Mouse (Mus musculus): Measurements from ENCODE around the gene Pdk2. TPM values are rescaled to one million over a fixed set of nuclear protein-coding genes. Genes with fewer than 3 reads are reported as not detected.

The Pdk2 gene
- polyA plus RNA-seq, 1 experiment from 2014 or later, result 46.5 TPM

- no peak overlapping the region for H3K9ac ChIP-seq (ENCODE audit: low read depth, low read length)
- no peak overlapping the region for H3K4me3 ChIP-seq (ENCODE audit: low read length)
- peaks cover 51% of the 10 kb centered on the region for H3K4me1 ChIP-seq (ENCODE audit: control insufficient read depth, insufficient read depth, low read length)
- H3K9me3 ChIP-seq (ENCODE audit: control insufficient read depth, low read length), result no peaks in the 10 kb centered on the region
- no peak for ATAC-seq (ENCODE audit: low FRiP score, low TSS enrichment)
- no peaks in the 10 kb centered on the region for H3K27me3 ChIP-seq (ENCODE audit: control insufficient read depth, insufficient read depth, low read length)
- WGBS, result 83% methylated on average over 7 of the region's 7 CpGs
- H3K36me3 ChIP-seq (ENCODE audit: control insufficient read depth, insufficient read depth, low read length), result no peaks in the 10 kb centered on the region
- no peak overlapping the region for H3K27ac ChIP-seq (ENCODE audit: low read depth, low read length)
- no peak overlapping the region for H3K4me2 ChIP-seq (replicated peaks; ENCODE audit: low read depth, low read length)
Observed at GRCm38 (mm10) chr11:95082896-95083295, 41.7 kb upstream of the Pdk2 start.

GRCm38 (mm10) chr11:95080783-95081182 is 39.6 kb upstream of the Pdk2 start:
- Histone ChIP-seq H3K4me2 (replicated peaks; ENCODE audit: low read depth, low read length) (0 out of 2 replicates have a peak overlapping the region, but pooled peaks have one; percentile 5), H3K36me3 (ENCODE audit: control insufficient read depth, insufficient read depth, low read length) (no peaks in the 10 kb centered on the region), H3K27me3 (ENCODE audit: control insufficient read depth, insufficient read depth, low read length) (no peaks in the 10 kb centered on the region), H3K4me1 (ENCODE audit: control insufficient read depth, insufficient read depth, low read length) (peaks cover 40% of the 10 kb centered on the region), H3K4me3 (ENCODE audit: low read length) (no peak overlapping the region), H3K9me3 (ENCODE audit: control insufficient read depth, low read length) (no peaks in the 10 kb centered on the region), H3K27ac (ENCODE audit: low read depth, low read length) (peak overlapping the region; percentile 74; the same call in 1 of the 2 replicates), H3K9ac (ENCODE audit: low read depth, low read length) (no peak overlapping the region)
- WGBS, result 39% methylated on average over 6 of the region's 6 CpGs
- ATAC-seq (ENCODE audit: low FRiP score, low TSS enrichment), result no peak

- peaks cover 45% of the 10 kb centered on the region for H3K4me1 ChIP-seq (ENCODE audit: control insufficient read depth, insufficient read depth, low read length)
- H3K4me2 ChIP-seq (replicated peaks; ENCODE audit: low read depth, low read length), result no peak overlapping the region
- peak overlapping the region; percentile 9; the same call in 1 of the 2 replicates for H3K27ac ChIP-seq (ENCODE audit: low read depth, low read length)
Observed at GRCm38 (mm10) chr11:95079256-95079875, 38.2 kb upstream of the Pdk2 start.

GRCm38 (mm10) chr11:95077956-95078355 is 36.8 kb upstream of the Pdk2 start:
- H3K4me2 ChIP-seq (replicated peaks; ENCODE audit: low read depth, low read length), result no peak overlapping the region; the same call in 1 of the 2 replicates
- no peak for ATAC-seq (ENCODE audit: low FRiP score, low TSS enrichment)
- H3K36me3 ChIP-seq (ENCODE audit: control insufficient read depth, insufficient read depth, low read length), result no peaks in the 10 kb centered on the region
- no peaks in the 10 kb centered on the region for H3K9me3 ChIP-seq (ENCODE audit: control insufficient read depth, low read length)
- no peak overlapping the region for H3K9ac ChIP-seq (ENCODE audit: low read depth, low read length)
- peaks cover 52% of the 10 kb centered on the region for H3K4me1 ChIP-seq (ENCODE audit: control insufficient read depth, insufficient read depth, low read length)
- H3K27me3 ChIP-seq (ENCODE audit: control insufficient read depth, insufficient read depth, low read length), result no peaks in the 10 kb centered on the region
- H3K27ac ChIP-seq (ENCODE audit: low read depth, low read length), result no peak overlapping the region; the same call in 1 of the 2 replicates
- 57% methylated on average over 7 of the region's 7 CpGs for WGBS
- no peak overlapping the region for H3K4me3 ChIP-seq (ENCODE audit: low read length)

More at GRCm38 (mm10) chr11:95079256-95079875, 38.2 kb upstream of the Pdk2 start:
- Histone ChIP-seq H3K27me3 (ENCODE audit: control insufficient read depth, insufficient read depth, low read length) (no peaks in the 10 kb centered on the region), H3K9me3 (ENCODE audit: control insufficient read depth, low read length) (no peaks in the 10 kb centered on the region), H3K4me3 (ENCODE audit: low read length) (no peak overlapping the region), H3K36me3 (ENCODE audit: control insufficient read depth, insufficient read depth, low read length) (no peaks in the 10 kb centered on the region), H3K9ac (ENCODE audit: low read depth, low read length) (no peak overlapping the region)
- ATAC-seq (ENCODE audit: low FRiP score, low TSS enrichment), result no peak
- 63% methylated on average over 6 of the region's 6 CpGs for WGBS

- under 1% methylated on average over 42 of the region's 51 CpGs for WGBS
- H3K27me3 ChIP-seq (ENCODE audit: control insufficient read depth, insufficient read depth, low read length), result no peaks in the 10 kb centered on the region
- H3K9me3 ChIP-seq (ENCODE audit: control insufficient read depth, low read length), result no peaks in the 10 kb centered on the region
- H3K36me3 ChIP-seq (ENCODE audit: control insufficient read depth, insufficient read depth, low read length), result no peaks in the 10 kb centered on the region
- H3K4me2 ChIP-seq (replicated peaks; ENCODE audit: low read depth, low read length), result peak within 1 kb of the TSS; percentile 86
- peaks cover 63% of the 10 kb centered on the region for H3K4me1 ChIP-seq (ENCODE audit: control insufficient read depth, insufficient read depth, low read length)
- peak within 1 kb of the TSS; percentile 69 for H3K27ac ChIP-seq (ENCODE audit: low read depth, low read length)
- ATAC-seq (ENCODE audit: low FRiP score, low TSS enrichment), result peak; percentile 74
- H3K4me3 ChIP-seq (ENCODE audit: low read length), result peak within 1 kb of the TSS; percentile 67
- H3K9ac ChIP-seq (ENCODE audit: low read depth, low read length), result peak within 1 kb of the TSS; percentile 62
Observed at GRCm38 (mm10) chr11:95076536-95077111, 35.5 kb upstream of the Pdk2 start, which contains the start of gene Itga3. TSS of gene Itga3 (minus strand) at chr11:95076801.

- H3K4me1 ChIP-seq (ENCODE audit: control insufficient read depth, insufficient read depth, low read length), result peaks cover 68% of the 10 kb centered on the region
- H3K36me3 ChIP-seq (ENCODE audit: control insufficient read depth, insufficient read depth, low read length), result no peaks in the 10 kb centered on the region
- H3K9me3 ChIP-seq (ENCODE audit: control insufficient read depth, low read length), result no peaks in the 10 kb centered on the region
- peak overlapping the region; percentile 62 for H3K9ac ChIP-seq (ENCODE audit: low read depth, low read length)
- WGBS, result under 1% methylated on average over 37 of the region's 42 CpGs
- H3K4me2 ChIP-seq (replicated peaks; ENCODE audit: low read depth, low read length), result peak overlapping the region; percentile 86
- peak overlapping the region; percentile 67 for H3K4me3 ChIP-seq (ENCODE audit: low read length)
- peak; percentile 56 for ATAC-seq (ENCODE audit: low FRiP score, low TSS enrichment)
- H3K27me3 ChIP-seq (ENCODE audit: control insufficient read depth, insufficient read depth, low read length), result no peaks in the 10 kb centered on the region
- H3K27ac ChIP-seq (ENCODE audit: low read depth, low read length), result peak overlapping the region; percentile 69
Observed at GRCm38 (mm10) chr11:95076041-95076535, 34.9 kb upstream of the Pdk2 start.

GRCm38 (mm10) chr11:95075197-95076040 is 34.3 kb upstream of the Pdk2 start:
- Histone ChIP-seq H3K4me3 (ENCODE audit: low read length) (peak overlapping the region; percentile 67), H3K4me2 (replicated peaks; ENCODE audit: low read depth, low read length) (peak overlapping the region; percentile 86), H3K27me3 (ENCODE audit: control insufficient read depth, insufficient read depth, low read length) (no peaks in the 10 kb centered on the region), H3K27ac (ENCODE audit: low read depth, low read length) (peak overlapping the region; percentile 69; the same call in 1 of the 2 replicates), H3K9ac (ENCODE audit: low read depth, low read length) (peak overlapping the region; percentile 62), H3K9me3 (ENCODE audit: control insufficient read depth, low read length) (no peaks in the 10 kb centered on the region), H3K4me1 (ENCODE audit: control insufficient read depth, insufficient read depth, low read length) (peaks cover 66% of the 10 kb centered on the region), H3K36me3 (ENCODE audit: control insufficient read depth, insufficient read depth, low read length) (no peaks in the 10 kb centered on the region)
- no peak for ATAC-seq (ENCODE audit: low FRiP score, low TSS enrichment)
- WGBS, result 4% methylated on average over 19 of the region's 19 CpGs

GRCm38 (mm10) chr11:95074694-95075093 is 33.5 kb upstream of the Pdk2 start:
- H3K27me3 ChIP-seq (ENCODE audit: control insufficient read depth, insufficient read depth, low read length), result no peaks in the 10 kb centered on the region
- H3K27ac ChIP-seq (ENCODE audit: low read depth, low read length), result no peak overlapping the region
- peak overlapping the region; percentile 67; the same call in 1 of the 2 replicates for H3K4me3 ChIP-seq (ENCODE audit: low read length)
- H3K4me2 ChIP-seq (replicated peaks; ENCODE audit: low read depth, low read length), result peak overlapping the region; percentile 86
- no peak for ATAC-seq (ENCODE audit: low FRiP score, low TSS enrichment)
- H3K9me3 ChIP-seq (ENCODE audit: control insufficient read depth, low read length), result no peaks in the 10 kb centered on the region
- no peaks in the 10 kb centered on the region for H3K36me3 ChIP-seq (ENCODE audit: control insufficient read depth, insufficient read depth, low read length)
- WGBS, result 57% methylated on average over 4 of the region's 4 CpGs
- H3K4me1 ChIP-seq (ENCODE audit: control insufficient read depth, insufficient read depth, low read length), result peaks cover 58% of the 10 kb centered on the region
- H3K9ac ChIP-seq (ENCODE audit: low read depth, low read length), result no peak overlapping the region
